9 mouse cellular contexts compared by ENCODE assay signal in the genomic region with DNA sequence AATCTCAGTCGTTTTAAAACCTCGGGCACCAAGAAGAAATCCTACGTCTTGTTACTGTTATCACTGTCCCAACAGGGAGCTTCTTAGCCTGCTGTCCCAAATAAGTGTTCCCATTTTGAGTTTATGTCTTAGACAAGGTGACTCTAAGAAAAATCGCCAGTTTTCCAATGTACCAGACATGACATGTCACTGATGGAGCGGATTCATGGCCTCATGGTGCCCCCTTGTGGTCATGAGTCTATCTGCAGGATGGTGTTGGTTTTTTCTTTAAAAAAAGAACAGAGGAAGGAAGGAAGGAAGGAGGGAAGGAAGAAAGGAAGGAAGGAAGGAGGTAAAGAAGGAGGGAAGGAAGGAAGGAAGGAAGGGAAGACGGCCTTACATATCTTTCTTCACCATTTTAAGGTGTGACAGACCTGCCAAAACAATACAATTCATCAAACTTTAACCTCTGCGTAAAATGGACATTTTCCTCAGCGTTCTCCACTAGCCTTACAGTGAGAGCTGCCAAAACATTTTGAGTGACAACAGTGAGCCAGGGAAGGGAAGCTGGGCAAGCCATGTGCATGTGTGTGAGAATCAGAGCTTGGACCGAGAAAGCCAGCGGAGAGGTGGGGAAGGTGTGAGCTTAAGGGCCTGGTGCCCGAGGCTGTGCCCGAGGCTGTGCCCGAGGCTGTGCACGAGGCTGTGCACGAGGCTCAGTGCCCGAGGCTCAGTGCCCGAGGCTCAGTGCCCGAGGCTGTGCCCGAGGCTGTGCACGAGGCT. TPM values are rescaled to one million over a fixed set of nuclear protein-coding genes. Genes with fewer than 3 reads are reported as not detected.
DNase-seq lines count a peak whose midpoint lies in the region; ATAC-seq and TF ChIP-seq lines count a peak whose summit lies in the region.
"Had no signal": no experiment of that assay in that cellular context is flagged by ENCODE, and none has a peak within 500 bp of the region (broad histone marks: within the 10 kb centered on the region; RNA-seq: fewer than 3 reads in every experiment).

No protein-coding gene starts in this region.

- TF ChIP-seq CTCF in E14TG2a.4 (conservative IDR thresholded peaks at IDR 0.05; ENCODE audit: low read length) = peak; percentile 39
- peak; percentile 91 for TF ChIP-seq CTCF in intestine, postnatal 0 days (IDR thresholded peaks at IDR 0.05; ENCODE audit: low read depth)
- TF ChIP-seq CTCF in lung, adult 2 months (IDR thresholded peaks at IDR 0.05; ENCODE audit: insufficient read depth, low read length) = peak; percentile 72

- H3K9me3 ChIP-seq in heart, embryonic 12.5 days (replicated peaks) = peaks cover 6% of the 10 kb centered on the region
- no peaks in the 10 kb centered on the region for H3K9me3 ChIP-seq in E14TG2a.4 (ENCODE audit: low read length)
- no peaks in the 10 kb centered on the region for H3K9me3 ChIP-seq in intestine, postnatal 0 days (ENCODE audit: control insufficient read depth)

- no peaks in the 10 kb centered on the region for H3K36me3 ChIP-seq in heart, embryonic 12.5 days
- H3K36me3 ChIP-seq in E14TG2a.4 (ENCODE audit: insufficient read depth, low read length) = no peaks in the 10 kb centered on the region
- H3K36me3 ChIP-seq in intestine, postnatal 0 days (ENCODE audit: control insufficient read depth, insufficient read depth) = no peaks in the 10 kb centered on the region
- H3K36me3 ChIP-seq: limb, embryonic 12.5 days had no signal

- H3K27me3 ChIP-seq in heart, embryonic 12.5 days (replicated peaks) = peaks cover 17% of the 10 kb centered on the region
- H3K27me3 ChIP-seq in E14TG2a.4 (ENCODE audit: insufficient read depth, low read length) = peaks cover 11% of the 10 kb centered on the region
- H3K27me3 ChIP-seq in intestine, postnatal 0 days (replicated peaks; ENCODE audit: control insufficient read depth, insufficient read depth, low read length) = no peaks in the 10 kb centered on the region

- 65% methylated on average over 20 of the region's 20 CpGs for WGBS in heart, embryonic 12.5 days
- WGBS in intestine, postnatal 0 days = 67% methylated on average over 20 of the region's 20 CpGs
- 64% methylated on average over 20 of the region's 20 CpGs for WGBS in lung, adult 2 months

- H3K4me3 ChIP-seq in heart, embryonic 12.5 days = no peak overlapping the region
- H3K4me3 ChIP-seq in E14TG2a.4 (replicated peaks; ENCODE audit: low read length) = no peak overlapping the region
- H3K4me3 ChIP-seq in intestine, postnatal 0 days (ENCODE audit: low read depth, low read length) = no peak overlapping the region
- H3K4me3 ChIP-seq in lung, adult 2 months (replicated peaks; ENCODE audit: extremely low read depth, low read depth, low read length) = no peak overlapping the region
- H3K4me3 ChIP-seq: limb, embryonic 12.5 days had no signal

- DNase-seq in heart, adult 18-20 months = peak; percentile 46 to 83
- peak; percentile 41 for DNase-seq in c-Kit-positive CD71-negative TER-119-negative erythroid progenitor cells, embryonic 14.5 days (ENCODE audit: low read depth)
- peak; percentile 37 for DNase-seq in fibroblast of lung, adult 2 months (ENCODE audit: low read depth)
- DNase-seq in lung, adult 2 months = peak; percentile 57
- peak; percentile 76 for DNase-seq in right cerebral cortex, adult 2 months (ENCODE audit: low spot score in 2 of 2)

- TF ChIP-seq POLR2A in lung, adult 2 months (IDR thresholded peaks at IDR 0.05; ENCODE audit: borderline replicate concordance, extremely low read depth, low read depth, low read length) = no peak

- no peak for ATAC-seq in heart, embryonic 12.5 days (ENCODE audit: insufficient number of reproducible peaks, low FRiP score)
- ATAC-seq in intestine, postnatal 0 days = no peak

- no peak overlapping the region for H3K4me2 ChIP-seq in heart, embryonic 12.5 days
- no peak overlapping the region for H3K4me2 ChIP-seq in intestine, postnatal 0 days (replicated peaks; ENCODE audit: low read depth)
- H3K4me2 ChIP-seq: limb, embryonic 12.5 days had no signal

- H3K27ac ChIP-seq in heart, embryonic 12.5 days (ENCODE audit: poor library complexity, severe bottlenecking) = no peak overlapping the region
- no peak overlapping the region for H3K27ac ChIP-seq in intestine, postnatal 0 days (ENCODE audit: low read depth, low read length)
- H3K27ac ChIP-seq: limb, embryonic 12.5 days had no signal

- H3K4me1 ChIP-seq in heart, embryonic 12.5 days (replicated peaks) = no peaks in the 10 kb centered on the region
- peaks cover 19% of the 10 kb centered on the region for H3K4me1 ChIP-seq in E14TG2a.4 (replicated peaks; ENCODE audit: low read depth, low read length)
- no peaks in the 10 kb centered on the region for H3K4me1 ChIP-seq in intestine, postnatal 0 days (replicated peaks; ENCODE audit: control insufficient read depth, insufficient read depth, low read length)
- no peaks in the 10 kb centered on the region for H3K4me1 ChIP-seq in lung, adult 2 months (ENCODE audit: control insufficient read depth, insufficient read depth, low read length)
- H3K4me1 ChIP-seq: limb, embryonic 12.5 days had no signal

- H3K9ac ChIP-seq in heart, embryonic 12.5 days = no peak overlapping the region
- no peak overlapping the region for H3K9ac ChIP-seq in intestine, postnatal 0 days (ENCODE audit: low read depth, low read length)
- H3K9ac ChIP-seq: limb, embryonic 12.5 days had no signal

RNA-seq across cellular contexts. Expression of gene Ppp4r2, which starts 42.6 kb away (rescaled TPM):
- 10 to 100 TPM; 47.2 to 52.9 TPM for total RNA-seq in heart, adult 18-20 months (2021)
- polyA plus RNA-seq in heart, embryonic 12.5 days (2016; fragmentation: Nextera tagmentation; extraction: Ambion mirVana) = 16.1 and 18.5 TPM in 2 replicates
- polyA plus RNA-seq in intestine, postnatal 0 days (2015; fragmentation: Nextera tagmentation; extraction: Ambion mirVana) = 8.6 and 10.0 TPM in 2 replicates
- polyA plus RNA-seq in lung, adult 2 months (2012; rRNA removed) = 14.1 and 20.9 TPM in 2 replicates

Comparison
In these comparisons a context has a peak if more than half of its experiments do, and no peak if none do; other contexts are left out.
1. CTCF ChIP-seq: peak in every context shown above with its lines; median percentile 91 in intestine, postnatal 0 days; 72 in lung, adult 2 months; 39 in E14TG2a.4.